Mouse (Mus musculus): ENCODE data around the gene Iqgap1.
"Not testable (repeated sequence)": the region's sequence is repeated elsewhere in the genome, so short reads cannot be mapped to it uniquely, and the experiment has no call there.

Gene Iqgap1

DNA sequence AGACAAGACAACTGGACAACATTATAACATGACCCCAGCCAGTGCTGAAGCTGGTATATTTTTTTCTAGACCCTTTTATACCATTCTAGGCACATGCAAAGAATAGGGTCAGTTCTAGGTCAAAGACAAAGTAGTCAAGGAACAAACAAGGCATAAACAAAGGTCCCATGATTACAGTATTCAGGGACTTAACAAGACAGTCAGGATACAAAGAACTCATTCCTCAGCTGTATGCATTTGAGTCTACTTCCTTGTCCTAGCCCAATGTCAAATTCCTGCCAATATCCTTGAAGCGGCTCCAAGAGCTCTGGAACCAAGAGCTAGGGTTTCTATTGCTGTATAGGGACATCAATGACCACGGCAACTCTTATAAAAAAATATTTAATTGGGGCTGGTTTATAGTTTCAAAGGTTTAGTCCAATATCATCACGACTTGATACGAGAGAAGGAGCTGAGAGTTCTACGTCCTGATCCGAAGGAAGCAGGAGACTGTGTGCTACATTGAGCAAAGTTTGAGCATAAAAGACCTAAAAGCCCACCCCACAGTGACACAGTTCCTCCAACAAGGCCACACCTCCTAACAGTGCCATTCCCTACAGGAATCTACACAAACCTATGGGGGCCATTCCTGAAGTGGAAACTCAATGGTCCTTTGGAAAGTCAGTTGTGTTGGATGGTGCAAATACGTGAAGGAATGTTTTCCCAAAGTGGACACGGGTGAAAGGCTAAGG lies 18.3 kb upstream of the Iqgap1 start:
- in situ Hi-C loops (cut with MboI, MseI) = no loop called here

DNA sequence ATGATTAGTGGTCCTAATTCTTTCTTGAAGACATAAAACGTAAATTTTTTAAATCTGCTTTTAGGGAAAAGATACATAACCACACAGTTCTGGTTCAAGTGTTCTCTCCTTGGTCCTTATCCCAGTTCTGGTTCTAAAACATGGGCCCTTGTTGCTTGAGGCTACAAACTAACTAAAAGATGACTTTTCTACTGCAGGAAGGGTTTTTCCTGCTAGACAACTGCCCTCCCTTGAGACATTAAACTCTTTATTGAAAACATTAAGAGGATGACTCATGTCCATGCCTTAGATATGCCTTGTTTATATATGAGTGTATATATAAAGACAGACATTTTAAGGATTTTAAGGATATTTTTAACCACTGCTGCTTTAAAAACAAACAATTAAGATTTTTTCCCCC lies 17.4 kb upstream of the Iqgap1 start:
- in situ Hi-C loops (cut with MboI, MseI) = no loop called here

DNA sequence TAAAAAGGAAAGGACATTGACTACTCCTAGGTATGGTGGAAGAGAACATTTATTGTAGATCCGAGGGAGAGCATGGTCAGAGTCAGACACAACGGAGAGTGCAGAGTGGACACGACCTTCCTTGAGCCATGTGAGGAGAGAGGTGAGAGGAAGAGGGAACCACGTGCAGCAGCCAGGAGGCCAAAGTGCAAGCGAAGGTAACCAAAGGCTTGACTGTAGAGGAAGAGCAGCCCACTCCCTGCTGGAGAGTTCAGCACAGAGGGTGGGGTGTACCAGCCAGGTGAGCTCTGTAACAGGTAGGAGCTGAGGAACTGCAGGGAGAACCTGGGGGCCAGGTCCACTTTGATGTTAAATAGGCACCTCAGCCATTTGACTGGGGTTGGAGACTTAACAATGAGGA lies 16.4 kb upstream of the Iqgap1 start:
- in situ Hi-C loops (cut with MboI, MseI) = no loop called here

DNA sequence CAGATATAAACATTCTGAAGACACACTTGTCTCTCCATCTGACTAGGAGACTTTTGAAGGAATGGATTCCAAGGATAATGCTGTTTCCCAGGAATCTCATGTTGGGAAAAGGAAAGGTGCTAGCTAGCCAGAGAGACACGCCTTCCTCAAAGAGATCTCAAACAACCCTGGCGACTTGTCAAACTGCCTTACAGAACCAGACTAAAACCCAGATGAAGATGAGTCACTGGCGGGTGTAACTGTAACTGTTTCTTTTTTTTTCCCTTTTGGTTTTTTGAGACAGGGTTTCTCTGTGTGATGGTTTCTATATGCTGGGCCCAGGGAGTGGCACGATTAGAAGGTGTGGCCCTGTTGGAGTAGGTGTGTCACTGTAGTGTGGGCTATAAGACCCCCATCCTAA lies 15.2 kb upstream of the Iqgap1 start:
- in situ Hi-C loops (cut with MboI, MseI) = no loop called here

DNA sequence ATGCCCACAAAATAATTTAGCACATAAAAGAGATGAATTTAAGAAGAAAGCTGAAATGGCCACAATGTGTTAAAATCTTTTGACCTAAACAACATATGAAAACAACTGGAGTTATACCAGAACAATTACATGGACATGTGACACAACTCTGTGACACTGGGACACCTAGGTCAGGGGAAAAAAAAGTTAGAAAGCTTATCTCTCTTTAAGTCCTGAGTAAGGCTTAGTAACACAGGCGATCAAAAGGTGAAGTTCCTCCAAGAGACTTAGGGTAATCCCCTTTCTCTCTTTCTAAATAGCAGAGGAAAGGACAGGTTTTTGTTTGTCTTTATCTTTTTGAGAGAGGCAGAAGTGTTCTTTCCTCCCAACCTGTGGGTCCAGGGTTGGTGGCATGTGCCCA lies 14.5 kb upstream of the Iqgap1 start:
- in situ Hi-C loops (cut with MboI, MseI) = no loop called here

DNA sequence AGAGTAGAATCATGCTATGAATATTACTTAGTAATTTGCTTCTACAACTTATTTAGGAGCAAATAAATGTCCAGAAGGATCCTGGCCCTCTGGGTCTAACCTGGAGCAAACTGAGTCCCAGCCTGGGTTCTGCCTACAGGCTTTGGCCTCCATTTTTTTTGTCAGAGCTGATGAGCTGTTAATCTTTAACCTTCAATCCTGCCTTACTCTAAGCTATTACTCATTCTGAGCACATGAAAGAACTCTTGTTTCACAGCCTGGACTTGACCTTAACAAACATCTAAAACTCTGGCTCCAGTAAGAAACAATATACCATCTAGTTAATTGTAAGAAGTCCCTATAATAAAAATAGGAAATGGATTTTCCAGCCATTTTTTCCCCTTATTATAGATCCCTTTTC lies 14.0 kb upstream of the Iqgap1 start:
- in situ Hi-C loops (cut with MboI, MseI) = no loop called here

DNA sequence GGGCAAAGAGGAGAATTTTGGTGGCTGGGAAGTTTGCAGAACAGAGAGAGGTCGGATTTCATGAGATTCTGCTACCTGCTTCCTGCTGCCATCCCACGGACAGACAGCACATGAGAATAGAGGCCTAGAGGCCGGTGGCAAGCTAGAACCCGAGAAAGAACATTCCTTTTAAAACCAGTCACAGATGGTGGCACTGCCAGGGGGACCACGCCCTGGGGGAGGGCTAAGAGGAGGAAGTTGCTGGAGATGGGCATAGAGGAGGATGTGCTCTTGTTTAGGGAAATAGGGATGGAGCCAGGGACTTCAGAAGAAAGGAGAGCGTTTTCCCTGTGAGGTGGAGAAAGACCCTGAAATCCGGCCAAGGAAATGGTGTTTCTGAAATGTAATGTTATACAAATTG lies 12.5 kb upstream of the Iqgap1 start:
- in situ Hi-C loops (cut with MboI, MseI) = no loop called here

DNA sequence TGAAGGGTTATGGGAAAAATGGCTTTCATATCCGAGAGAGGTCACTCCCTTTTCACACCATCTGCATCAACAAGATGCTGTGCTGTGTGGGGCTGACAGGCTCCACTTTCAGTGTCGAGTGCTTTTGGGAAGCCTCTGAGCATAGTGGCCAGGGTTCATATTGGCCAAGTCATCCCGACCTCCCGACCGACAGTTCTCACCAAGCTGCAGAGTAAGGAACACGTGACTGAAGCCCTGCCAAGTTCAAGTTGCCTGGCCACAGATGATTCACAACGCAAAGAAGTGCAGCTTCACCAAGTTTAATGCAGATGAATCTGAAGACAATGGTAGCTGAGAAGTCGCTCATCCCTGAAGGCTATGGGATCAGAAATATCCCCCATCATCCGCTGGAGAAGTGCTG lies 12.0 kb upstream of the Iqgap1 start:
- in situ Hi-C loops (cut with MboI, MseI) = no loop called here

DNA sequence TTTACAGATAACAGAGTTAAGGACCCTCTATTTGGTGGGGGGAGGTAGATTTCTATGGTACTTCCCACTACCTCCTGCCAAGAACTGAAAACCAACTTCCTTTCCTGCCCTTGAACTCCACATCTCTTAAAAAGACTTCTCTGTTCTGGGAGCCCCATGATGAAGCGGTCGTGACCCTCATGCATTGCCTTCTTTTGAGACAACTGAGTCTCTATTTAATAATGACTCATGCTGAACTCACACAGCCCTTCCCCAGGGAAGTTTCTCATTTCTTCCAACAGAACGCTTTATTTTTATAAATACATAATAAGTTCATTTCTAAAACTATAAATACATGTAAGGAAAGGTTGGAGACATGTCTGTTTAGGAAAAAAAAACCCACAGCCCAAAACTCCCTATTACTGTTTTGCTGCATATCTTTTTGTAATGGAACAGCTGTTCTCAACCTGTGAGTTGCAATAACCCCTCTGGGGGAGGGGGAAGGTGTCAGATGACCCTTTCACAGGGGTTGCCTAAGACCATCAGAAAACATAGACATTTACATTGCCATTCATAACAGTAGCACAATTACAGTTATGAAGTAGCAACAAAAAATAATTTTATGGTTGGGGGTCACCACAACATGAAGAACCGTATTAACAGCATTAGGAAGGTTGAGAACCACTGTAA lies 10.3 kb upstream of the Iqgap1 start:
- in situ Hi-C loops (cut with MboI, MseI) = no loop called here

DNA sequence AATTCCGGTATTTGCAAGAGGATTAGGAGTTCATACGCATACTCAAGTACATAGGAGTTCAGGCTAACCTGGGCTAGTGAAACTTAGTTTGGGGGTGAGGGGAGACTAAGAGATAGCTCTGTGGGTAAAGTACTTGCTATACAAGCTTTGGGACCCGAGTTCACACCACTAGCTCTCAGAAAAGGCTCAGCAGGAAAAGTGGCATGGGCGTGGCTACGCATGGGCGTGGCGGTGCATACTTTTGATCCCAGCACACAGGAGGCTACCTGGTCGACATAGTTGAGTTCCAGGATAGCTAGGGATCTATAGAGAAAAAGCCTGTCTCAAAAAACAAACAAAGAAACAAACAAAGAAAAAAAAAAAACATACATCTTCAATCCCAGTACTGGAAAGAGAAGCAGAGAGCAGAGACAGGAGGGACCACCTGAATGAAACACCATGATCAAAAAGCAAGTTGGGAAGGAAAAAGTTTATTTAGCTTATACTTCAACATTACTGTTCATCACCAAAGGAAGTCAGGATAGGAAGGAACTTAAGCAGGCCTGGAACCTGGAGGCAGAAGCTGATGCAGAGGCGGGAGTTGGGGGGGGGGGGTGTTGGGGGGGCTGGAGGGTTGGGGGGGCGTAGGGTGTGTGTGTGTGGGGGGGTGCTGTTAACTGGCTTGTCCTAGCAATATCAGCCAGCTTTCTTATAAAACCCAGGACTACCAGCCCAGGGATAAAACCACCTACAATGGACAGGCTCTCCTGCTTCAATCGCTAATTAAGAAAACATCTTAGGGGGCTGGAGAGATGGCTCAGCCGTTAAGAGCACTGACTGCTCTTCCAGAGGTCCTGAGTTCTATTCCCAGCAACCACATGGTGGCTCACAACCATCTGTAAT lies 8.1 kb upstream of the Iqgap1 start:
- in situ Hi-C loops (cut with MboI, MseI) = no loop called here

DNA sequence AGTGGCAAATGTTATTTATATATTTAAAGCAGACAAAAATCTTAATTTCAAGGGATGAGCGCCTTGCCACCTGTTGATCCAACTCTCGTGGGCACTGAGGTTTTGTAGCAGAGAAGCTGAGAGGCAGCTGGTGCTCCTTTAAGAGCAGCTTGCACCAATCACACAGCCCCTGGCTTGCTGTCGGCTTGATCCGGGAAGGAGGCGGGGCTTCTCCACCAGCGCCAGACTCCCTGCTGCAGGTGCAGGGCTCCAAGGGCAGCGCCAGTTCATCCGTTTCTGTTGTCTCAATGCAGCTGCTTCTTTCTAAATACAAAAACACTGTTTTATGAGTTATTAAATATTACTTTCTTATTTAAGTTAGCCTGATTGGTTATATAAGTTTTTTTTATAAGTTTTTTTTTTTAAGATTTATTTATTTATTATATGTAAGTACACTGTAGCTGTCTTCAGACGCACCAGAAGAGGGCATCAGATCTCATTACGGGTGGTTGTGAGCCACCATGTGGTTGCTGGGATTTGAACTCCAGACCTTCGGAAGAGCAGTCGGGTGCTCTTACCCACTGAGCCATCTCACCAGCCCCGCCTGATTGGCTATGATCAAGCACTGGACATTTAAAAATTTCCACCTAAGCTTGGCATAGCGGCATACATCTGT lies 7.3 kb upstream of the Iqgap1 start:
- in situ Hi-C loops (cut with MboI, MseI) = not testable (repeated sequence)

DNA sequence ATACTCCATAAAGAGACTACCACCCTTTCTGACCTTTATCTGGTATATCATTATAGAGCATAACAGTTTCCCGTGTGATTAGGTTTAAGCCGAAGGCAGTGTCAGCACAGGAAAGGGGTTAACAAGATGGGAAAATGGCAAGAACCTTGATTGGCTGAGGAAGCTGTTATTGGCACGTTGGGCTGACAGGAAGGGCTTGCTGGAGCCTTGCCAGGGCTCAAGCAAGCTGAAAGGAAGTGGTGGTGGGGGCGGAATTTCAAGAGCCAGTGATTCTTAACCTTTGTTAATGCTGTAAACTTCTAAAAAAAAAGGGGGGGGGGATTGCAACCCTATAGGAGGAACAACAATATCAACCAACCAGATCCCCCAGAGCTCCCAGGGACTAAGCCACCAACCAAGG lies 6.4 kb upstream of the Iqgap1 start:
- in situ Hi-C loops (cut with MboI, MseI) = no loop called here

DNA sequence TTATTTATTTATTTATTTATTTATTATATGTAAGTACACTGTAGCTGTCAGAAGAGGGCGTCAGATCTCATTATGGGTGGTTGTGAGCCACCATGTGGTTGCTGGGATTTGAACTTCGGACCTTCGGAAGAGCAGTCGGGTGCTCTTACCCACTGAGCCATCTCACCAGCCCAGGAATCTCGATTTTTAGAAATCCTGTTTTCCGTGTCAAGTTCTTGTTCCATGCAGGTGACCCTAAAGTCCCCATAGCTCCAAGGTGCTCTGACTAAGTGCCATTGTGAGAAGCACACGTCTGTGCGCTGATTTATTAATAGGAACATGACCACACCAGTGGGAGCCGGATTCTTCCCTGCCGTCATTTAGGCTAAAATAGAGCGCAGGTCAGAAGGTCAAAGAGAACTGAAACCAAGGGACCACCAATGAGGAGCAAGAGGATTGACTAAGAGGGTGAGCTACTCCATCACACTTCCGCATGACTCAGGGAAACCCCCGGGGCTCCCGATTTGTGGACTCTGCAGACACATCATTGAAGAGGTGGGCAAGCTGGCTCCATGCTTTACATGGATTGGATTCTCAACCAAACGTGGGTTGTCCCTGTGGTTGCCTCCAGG lies 4.5 kb upstream of the Iqgap1 start:
- in situ Hi-C loops (cut with MboI, MseI) = no loop called here

DNA sequence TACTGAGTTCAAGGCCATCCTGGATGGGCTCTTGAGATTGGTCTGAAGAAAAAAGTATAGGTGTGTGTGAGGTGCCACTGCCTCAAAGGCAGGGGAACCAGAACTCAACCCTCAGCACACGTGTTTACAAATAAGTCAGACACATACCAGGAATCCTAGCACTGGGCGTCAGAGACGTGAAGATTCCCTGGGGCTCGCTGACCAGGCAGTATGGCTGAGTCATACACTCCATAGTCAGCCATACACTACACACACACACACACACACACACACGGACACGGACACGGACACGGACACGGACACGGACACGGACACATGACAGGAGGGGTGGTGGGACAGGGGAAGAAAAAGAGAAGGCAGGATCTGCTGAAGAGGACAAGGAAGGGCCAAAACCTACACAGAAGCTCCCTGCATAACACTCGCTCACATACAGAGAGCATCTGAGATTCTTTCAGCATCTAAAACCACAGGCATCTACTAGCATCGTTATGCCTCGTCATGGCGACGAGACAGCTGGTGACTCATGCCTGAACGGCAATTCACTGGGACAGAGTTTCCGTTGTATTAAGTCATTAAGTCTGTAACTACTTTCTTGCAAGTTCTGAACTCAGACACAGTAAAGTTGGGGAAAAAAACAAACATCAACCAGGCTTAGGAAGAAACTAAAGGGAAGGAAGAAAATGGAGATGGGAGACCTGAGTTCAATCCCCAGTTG lies 2.5 kb upstream of the Iqgap1 start:
- in situ Hi-C loops (cut with MboI, MseI) = no loop called here

DNA sequence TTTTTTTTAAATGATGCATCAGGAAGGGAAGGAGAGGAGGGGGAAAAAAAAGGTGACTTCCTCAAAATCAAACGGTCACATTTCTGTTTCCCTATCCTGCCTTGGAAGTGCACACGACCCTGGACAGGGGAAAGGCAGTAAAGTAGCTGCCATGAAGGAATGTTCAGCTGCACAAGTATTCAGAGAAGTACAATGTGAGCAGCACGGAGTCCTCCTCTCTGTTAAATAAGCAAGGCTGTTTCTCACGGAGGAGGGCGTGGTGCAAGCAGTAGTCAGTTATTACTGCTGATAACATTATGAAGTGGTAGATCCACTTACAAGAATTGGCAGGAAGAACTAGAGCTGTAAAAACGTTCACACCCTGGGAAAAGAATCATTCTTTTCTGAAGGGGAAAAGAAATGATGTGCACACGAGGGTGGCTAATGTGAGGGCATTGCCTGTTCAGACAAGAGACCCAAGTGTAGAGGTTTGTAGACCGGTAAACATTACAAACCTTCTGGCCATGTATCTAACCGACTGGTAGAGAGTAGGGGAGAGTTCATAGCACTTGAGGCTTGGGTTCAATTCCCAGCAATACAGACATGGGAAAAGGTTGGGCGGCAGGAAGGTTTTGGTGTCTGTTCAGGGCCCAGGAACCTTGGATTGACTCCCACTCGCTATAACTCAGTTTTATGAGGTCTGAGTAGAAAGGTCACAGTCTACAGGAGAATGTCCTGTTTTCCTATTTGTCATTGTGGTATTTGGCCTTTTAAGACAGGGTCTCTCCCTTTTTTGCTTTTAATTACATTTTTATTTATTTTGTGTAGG lies 1.7 kb downstream of the Iqgap1 start:
- in situ Hi-C loops (cut with MboI, MseI) = no loop called here

DNA sequence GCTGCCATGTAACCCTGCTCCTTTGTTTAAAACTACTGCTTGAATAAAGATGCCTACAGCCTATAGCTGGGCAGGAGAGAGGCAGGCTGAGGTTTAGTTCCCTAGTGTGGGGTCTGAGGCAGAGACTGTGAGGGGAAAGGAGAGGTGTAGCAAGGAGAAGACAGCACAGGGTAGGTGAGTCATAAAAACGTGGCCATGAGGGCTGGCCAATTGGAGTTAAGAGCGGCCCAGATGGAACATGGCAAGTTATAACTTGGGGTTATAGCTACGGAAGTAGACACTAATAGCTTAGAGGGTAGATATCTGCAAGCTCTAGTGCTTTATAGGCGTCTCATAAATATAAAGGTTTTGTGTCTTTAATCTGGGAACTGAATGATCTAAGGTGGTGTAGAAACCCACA lies 2.5 kb downstream of the Iqgap1 start:
- in situ Hi-C loops (cut with MboI, MseI) = no loop called here

DNA sequence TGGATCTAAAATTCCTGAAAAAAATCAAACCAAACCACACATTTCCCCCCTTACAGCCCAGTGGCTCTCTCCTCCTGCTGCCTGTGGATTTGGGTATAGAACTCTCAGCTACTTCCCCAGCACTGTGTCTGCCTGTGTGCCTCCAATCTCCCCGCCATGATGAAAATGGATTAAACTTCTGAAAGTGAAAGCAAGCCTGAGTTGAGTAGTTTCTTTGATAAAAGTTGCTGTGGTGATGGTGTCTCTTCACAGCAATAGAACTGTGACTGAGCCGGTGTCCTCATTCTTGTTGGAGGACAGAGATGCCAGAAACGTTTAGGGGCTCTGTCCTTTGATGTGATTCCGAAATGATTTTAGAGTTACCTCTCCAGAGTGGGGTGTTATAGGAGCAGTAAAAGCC lies 4.9 kb downstream of the Iqgap1 start:
- in situ Hi-C loops (cut with MboI, MseI) = no loop called here

DNA sequence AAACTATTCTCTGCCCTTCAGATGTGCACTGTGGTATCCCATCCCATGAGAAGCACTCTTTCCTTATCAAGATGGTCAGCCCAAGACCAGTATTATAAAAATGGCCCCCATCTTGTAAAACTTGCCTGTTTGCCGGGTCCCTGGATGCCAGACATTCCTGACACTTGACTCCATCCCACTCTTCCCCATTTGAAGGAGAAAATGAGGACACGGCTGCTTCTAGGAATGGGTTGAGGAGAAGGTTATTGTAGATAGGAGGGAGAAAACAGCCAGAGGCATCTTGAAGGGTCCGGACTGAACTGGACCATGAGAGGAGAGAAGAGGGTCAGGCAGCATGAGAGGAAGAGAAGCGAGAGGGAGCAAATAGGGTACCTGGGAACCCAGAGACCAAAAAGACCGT lies 9.1 kb downstream of the Iqgap1 start:
- in situ Hi-C loops (cut with MboI, MseI) = no loop called here

DNA sequence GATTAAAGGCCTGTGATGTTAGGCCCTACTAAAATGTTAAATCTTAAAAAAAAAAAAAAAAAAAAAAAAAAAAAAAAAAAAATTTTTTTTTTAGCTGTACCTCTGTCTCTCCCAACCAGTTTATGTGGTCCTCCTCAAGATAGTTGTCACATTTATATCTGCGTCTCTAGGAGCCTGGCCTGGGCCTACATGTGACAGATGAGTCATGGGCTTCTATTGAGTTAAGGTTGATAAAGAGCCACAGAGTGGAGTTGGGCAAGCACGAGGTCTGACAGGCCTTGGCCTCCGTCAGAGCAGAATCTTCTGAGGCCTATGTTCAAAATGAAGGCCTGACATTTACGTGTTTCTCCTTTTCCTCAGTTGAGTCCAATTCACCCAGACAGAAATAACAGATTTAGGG lies 12.4 kb downstream of the Iqgap1 start:
- in situ Hi-C loops (cut with MboI, MseI) = no loop called here

DNA sequence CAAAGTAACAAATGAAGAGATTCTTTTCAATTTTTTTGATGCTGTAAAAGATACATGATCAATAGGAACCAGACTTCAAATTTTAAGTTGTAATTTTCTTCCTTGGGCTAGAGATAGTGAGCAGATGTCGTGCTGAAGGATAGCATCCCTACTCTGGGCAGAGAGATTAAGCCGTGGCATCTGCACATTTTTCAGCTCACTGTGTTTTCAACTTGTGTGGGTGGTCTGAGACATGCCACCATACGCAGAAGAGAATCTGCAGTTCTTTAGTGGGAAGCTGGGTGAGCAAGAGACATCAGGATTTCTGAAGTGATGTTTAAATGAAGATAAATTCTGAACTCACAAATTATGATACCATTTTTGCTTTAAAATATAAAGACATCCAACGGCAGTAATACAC lies 19.4 kb downstream of the Iqgap1 start:
- in situ Hi-C loops (cut with MboI, MseI) = no loop called here
